Mouse (Mus musculus): ENCODE measurements around the gene Irak2. TPM values are rescaled to one million over a fixed set of nuclear protein-coding genes. Genes with fewer than 3 reads are reported as not detected.

The Irak2 gene
- polyA plus RNA-seq, 1 experiment from 2014 or later: 1.5 TPM

GRCm38 (mm10) chr6:113690400-113691083 is 52.3 kb downstream of the Irak2 start:
- WGBS: 17% methylated on average over 14 of the region's 14 CpGs
- no peak for ATAC-seq
- no peak overlapping the region for H3K4me2 ChIP-seq (ENCODE audit: low read length)

GRCm38 (mm10) chr6:113691084-113691462 is 52.8 kb downstream of the Irak2 start:
- Histone ChIP-seq H3K27ac (ENCODE audit: low read length) (no peak overlapping the region), H3K4me3 (replicated peaks; ENCODE audit: low read length) (no peak overlapping the region)

More at GRCm38 (mm10) chr6:113690400-113691083, 52.3 kb downstream of the Irak2 start:
- H3K4me1 ChIP-seq (replicated peaks; ENCODE audit: control insufficient read depth, insufficient read depth, low read length): no peaks in the 10 kb centered on the region
- H3K4me3 ChIP-seq (replicated peaks; ENCODE audit: low read length): no peak overlapping the region
- no peaks in the 10 kb centered on the region for H3K27me3 ChIP-seq (replicated peaks; ENCODE audit: control insufficient read depth, insufficient read depth, low read length)
- H3K9me3 ChIP-seq (ENCODE audit: control insufficient read depth, low read length): no peaks in the 10 kb centered on the region
- H3K9ac ChIP-seq (replicated peaks; ENCODE audit: low read depth, low read length): no peak overlapping the region
- H3K36me3 ChIP-seq (ENCODE audit: control insufficient read depth, insufficient read depth): no peaks in the 10 kb centered on the region
- no peak overlapping the region for H3K27ac ChIP-seq (ENCODE audit: low read length)

DNA sequence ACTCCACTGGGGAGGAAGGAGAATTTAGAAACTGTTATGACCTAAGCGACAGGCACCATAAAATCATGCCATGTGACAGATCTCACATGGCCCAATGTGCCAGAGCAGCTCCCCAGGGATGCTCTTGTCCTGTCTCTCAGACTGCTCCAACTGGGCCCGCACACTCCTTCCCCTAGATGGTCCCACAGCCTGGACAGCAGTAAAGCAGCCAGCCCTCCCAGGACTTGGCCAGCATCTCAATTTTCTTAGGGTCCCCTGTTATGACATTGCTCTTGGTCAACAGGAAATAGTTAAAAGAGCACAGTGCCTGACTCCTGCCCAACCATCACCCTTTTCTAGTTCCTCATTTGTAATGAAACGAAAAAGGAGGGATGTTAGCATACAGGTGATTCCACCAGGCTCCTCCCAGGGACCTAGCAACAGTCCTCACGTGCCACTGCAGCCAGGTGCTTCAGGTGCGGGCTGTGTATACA is 54.4 kb downstream of the Irak2 start:
- Histone ChIP-seq H3K9ac (replicated peaks; ENCODE audit: low read depth, low read length) (no peak overlapping the region), H3K4me3 (replicated peaks; ENCODE audit: low read length) (no peak overlapping the region), H3K9me3 (ENCODE audit: control insufficient read depth, low read length) (no peaks in the 10 kb centered on the region), H3K4me1 (replicated peaks; ENCODE audit: control insufficient read depth, insufficient read depth, low read length) (peaks cover 6% of the 10 kb centered on the region), H3K36me3 (ENCODE audit: control insufficient read depth, insufficient read depth) (no peaks in the 10 kb centered on the region), H3K27ac (ENCODE audit: low read length) (no peak overlapping the region), H3K4me2 (ENCODE audit: low read length) (no peak overlapping the region), H3K27me3 (replicated peaks; ENCODE audit: control insufficient read depth, insufficient read depth, low read length) (no peaks in the 10 kb centered on the region)
- no peak for ATAC-seq
- WGBS: 86% methylated on average over 5 of the region's 5 CpGs

More at GRCm38 (mm10) chr6:113691084-113691462, 52.8 kb downstream of the Irak2 start:
- Histone ChIP-seq H3K9me3 (ENCODE audit: control insufficient read depth, low read length) (no peaks in the 10 kb centered on the region), H3K9ac (replicated peaks; ENCODE audit: low read depth, low read length) (no peak overlapping the region), H3K27me3 (replicated peaks; ENCODE audit: control insufficient read depth, insufficient read depth, low read length) (no peaks in the 10 kb centered on the region), H3K4me1 (replicated peaks; ENCODE audit: control insufficient read depth, insufficient read depth, low read length) (peaks cover 3% of the 10 kb centered on the region; the same call in 1 of the 2 replicates), H3K4me2 (ENCODE audit: low read length) (no peak overlapping the region), H3K36me3 (ENCODE audit: control insufficient read depth, insufficient read depth) (no peaks in the 10 kb centered on the region)
- WGBS: 88% methylated on average over 4 of the region's 4 CpGs
- ATAC-seq: no peak

DNA sequence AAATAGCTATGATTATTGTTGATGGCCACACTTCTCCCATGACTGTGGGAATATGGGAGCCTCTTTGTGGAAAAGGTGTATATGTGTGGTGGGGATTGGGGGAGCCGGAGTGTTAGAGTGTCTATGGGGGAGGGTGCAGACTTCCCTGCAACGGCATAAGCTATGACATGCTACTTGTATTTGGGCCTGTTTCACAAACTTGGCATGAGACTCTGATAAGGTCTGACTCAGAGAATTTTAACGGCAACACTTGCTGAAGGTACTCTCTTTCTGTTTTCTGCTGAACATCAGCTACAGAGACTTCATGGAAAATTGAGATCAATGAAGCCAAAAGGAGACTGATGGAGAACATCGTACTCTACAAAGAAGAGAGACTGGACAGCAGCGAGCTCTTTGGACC is 55.1 kb downstream of the Irak2 start:
- Histone ChIP-seq H3K9me3 (ENCODE audit: control insufficient read depth, low read length) (no peaks in the 10 kb centered on the region), H3K4me3 (replicated peaks; ENCODE audit: low read length) (no peak overlapping the region)
- 95% methylated on average over 5 of the region's 5 CpGs for WGBS

GRCm38 (mm10) chr6:113695203-113695602 is 56.9 kb downstream of the Irak2 start:
- Histone ChIP-seq H3K36me3 (ENCODE audit: control insufficient read depth, insufficient read depth) (no peaks in the 10 kb centered on the region), H3K9me3 (ENCODE audit: control insufficient read depth, low read length) (no peaks in the 10 kb centered on the region), H3K4me3 (replicated peaks; ENCODE audit: low read length) (no peak overlapping the region), H3K4me1 (replicated peaks; ENCODE audit: control insufficient read depth, insufficient read depth, low read length) (peaks cover 22% of the 10 kb centered on the region), H3K27ac (ENCODE audit: low read length) (no peak overlapping the region), H3K4me2 (ENCODE audit: low read length) (no peak overlapping the region), H3K9ac (replicated peaks; ENCODE audit: low read depth, low read length) (no peak overlapping the region), H3K27me3 (replicated peaks; ENCODE audit: control insufficient read depth, insufficient read depth, low read length) (no peaks in the 10 kb centered on the region)
- no peak for ATAC-seq
- WGBS: 87% methylated on average over 1 of the region's 1 CpGs

More for the DNA sequence above, 55.1 kb downstream of the Irak2 start:
- H3K27me3 ChIP-seq (replicated peaks; ENCODE audit: control insufficient read depth, insufficient read depth, low read length): no peaks in the 10 kb centered on the region
- no peak overlapping the region for H3K4me2 ChIP-seq (ENCODE audit: low read length)
- ATAC-seq: no peak
- H3K4me1 ChIP-seq (replicated peaks; ENCODE audit: control insufficient read depth, insufficient read depth, low read length): peaks cover 13% of the 10 kb centered on the region
- no peak overlapping the region for H3K9ac ChIP-seq (replicated peaks; ENCODE audit: low read depth, low read length)
- H3K27ac ChIP-seq (ENCODE audit: low read length): no peak overlapping the region
- no peaks in the 10 kb centered on the region for H3K36me3 ChIP-seq (ENCODE audit: control insufficient read depth, insufficient read depth)

DNA sequence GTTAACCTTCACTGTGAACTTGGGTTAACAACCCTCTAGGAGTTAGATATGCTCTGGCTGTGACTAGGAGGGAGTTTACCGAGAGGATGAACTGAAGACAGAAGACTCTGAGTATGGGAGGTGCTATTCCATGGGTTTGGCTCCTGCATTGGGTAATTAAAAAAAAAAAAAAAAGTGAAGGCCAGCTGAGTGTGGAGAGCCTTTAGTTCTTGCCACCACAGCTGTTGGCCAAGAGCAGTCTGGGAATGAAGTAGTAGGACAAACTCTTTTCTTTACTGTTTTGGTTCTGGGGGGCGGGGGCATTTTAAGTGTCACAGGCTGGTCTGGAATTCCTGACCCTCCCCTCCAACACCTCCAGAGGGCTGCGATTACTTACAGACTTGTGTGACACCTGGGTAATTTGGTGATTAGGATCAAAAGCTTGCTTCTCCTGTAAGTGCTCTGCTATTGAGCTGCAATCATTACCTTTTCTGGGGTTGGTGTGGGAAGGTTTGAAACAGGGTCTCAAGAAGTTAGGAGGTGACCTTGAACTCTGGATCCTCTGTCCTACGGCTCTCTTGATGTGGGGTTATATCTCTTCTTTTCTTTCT is 57.6 kb downstream of the Irak2 start:
- H3K9me3 ChIP-seq (ENCODE audit: control insufficient read depth, low read length): no peaks in the 10 kb centered on the region
- H3K36me3 ChIP-seq (ENCODE audit: control insufficient read depth, insufficient read depth): no peaks in the 10 kb centered on the region
- H3K27me3 ChIP-seq (replicated peaks; ENCODE audit: control insufficient read depth, insufficient read depth, low read length): no peaks in the 10 kb centered on the region
- peak overlapping the region; percentile 70 for H3K27ac ChIP-seq (ENCODE audit: low read length)
- H3K4me2 ChIP-seq (ENCODE audit: low read length): peak overlapping the region; percentile 71
- peak overlapping the region; percentile 16; the same call in 1 of the 2 replicates for H3K9ac ChIP-seq (replicated peaks; ENCODE audit: low read depth, low read length)
- H3K4me3 ChIP-seq (replicated peaks; ENCODE audit: low read length): peak overlapping the region; percentile 88
- no peak for ATAC-seq
- 81% methylated on average over 4 of the region's 4 CpGs for WGBS
- H3K4me1 ChIP-seq (replicated peaks; ENCODE audit: control insufficient read depth, insufficient read depth, low read length): peaks cover 22% of the 10 kb centered on the region

DNA sequence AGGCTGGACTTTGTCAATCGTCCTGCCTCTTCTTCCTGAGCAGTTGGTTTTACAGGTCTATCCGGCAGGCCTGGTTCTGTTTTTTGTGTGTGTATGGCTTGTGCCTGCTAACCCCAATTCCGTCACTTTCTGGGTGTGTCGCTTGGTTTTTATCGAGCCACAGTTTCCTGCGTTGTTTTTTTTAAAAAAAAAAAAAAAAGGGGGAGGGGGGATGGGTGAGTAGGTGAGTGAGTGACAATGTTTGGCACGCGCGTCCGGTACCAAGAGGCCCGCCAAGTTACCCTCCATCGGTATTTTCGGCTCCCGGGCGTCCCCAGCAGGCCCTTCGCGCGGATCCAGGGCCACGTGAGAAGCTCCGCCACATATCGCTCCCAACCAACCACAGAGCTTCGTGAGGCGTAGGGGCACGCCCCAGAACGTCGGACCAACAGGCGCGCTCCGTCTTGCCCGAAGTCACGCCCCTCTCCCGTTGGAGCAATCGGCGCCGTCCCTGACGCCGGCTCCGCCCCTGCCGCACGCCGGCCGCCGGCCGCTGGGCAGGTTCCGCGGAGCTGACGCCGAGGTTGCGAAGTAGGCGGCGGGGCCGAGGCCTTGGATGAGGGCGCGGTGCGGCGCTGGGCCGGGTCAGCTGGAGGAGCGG is 58.4 kb downstream of the Irak2 start, which contains the start of gene Tatdn2:
Gene Tatdn2, plus strand, starts transcription at position 469 of the 640 bp plus-strand sequence.
- WGBS: under 1% methylated on average over 54 of the region's 58 CpGs
- Histone ChIP-seq H3K4me2 (ENCODE audit: low read length) (peak within 1 kb of the TSS; percentile 96), H3K4me3 (replicated peaks; ENCODE audit: low read length) (peak within 1 kb of the TSS; percentile 88), H3K36me3 (ENCODE audit: control insufficient read depth, insufficient read depth) (peaks cover 3% of the 10 kb centered on the region; the same call in 1 of the 2 replicates), H3K27me3 (replicated peaks; ENCODE audit: control insufficient read depth, insufficient read depth, low read length) (no peaks in the 10 kb centered on the region), H3K4me1 (replicated peaks; ENCODE audit: control insufficient read depth, insufficient read depth, low read length) (peaks cover 22% of the 10 kb centered on the region), H3K9me3 (ENCODE audit: control insufficient read depth, low read length) (no peaks in the 10 kb centered on the region), H3K27ac (ENCODE audit: low read length) (peak within 1 kb of the TSS; percentile 70), H3K9ac (replicated peaks; ENCODE audit: low read depth, low read length) (peak within 1 kb of the TSS; percentile 82)
- peak; percentile 100 for ATAC-seq

DNA sequence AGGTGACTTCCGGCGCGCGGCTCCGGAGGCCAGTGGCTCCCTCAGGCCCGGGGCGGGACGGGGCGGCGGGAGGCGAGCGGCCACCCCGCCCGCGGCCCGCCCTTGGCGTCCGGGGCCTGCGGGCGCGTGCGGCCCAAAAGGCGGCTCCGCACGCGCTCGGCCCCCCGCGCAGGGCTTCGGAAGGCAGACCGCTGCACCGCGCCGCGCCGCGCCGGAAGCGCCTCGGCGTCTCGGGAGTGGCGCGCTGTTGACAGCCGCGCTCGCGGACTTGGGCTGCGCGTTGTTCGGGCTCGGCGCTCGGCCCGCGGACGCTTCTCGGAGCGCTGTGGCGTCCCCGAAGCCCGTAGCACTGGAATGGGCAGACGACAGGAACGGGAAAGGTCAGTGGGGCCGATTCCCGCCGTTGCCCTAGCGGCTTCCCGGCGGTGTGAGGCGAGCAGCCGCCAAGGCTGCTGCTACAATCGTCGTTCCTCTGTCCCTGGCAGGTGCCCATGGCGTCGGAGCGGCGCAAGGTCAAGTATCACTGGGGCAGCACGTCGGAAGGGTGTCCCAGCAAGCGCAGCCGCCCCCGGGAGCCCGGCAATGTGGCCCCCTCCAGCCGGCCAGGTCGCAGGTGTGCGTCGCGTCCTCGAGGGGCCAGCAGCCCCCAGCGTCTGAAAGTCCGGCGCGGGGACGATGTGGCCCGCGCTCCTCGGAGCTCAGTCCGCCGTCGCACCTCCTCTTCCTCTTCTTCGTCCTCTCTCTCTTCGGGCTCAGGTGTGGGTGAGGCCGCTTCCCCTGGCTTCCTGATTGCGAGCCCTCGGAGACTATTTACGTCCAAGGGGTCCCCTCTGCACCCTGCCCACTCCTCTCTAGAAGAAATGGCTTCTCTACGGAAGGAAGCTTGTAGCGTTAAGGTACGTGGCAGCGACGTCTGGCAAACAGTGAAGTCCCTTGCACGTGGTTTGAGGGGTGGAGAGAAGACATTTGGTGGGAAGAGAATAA is 59.2 kb downstream of the Irak2 start:
- Histone ChIP-seq H3K27me3 (replicated peaks; ENCODE audit: control insufficient read depth, insufficient read depth, low read length) (no peaks in the 10 kb centered on the region), H3K4me2 (ENCODE audit: low read length) (peak overlapping the region; percentile 96), H3K4me1 (replicated peaks; ENCODE audit: control insufficient read depth, insufficient read depth, low read length) (peaks cover 22% of the 10 kb centered on the region), H3K9me3 (ENCODE audit: control insufficient read depth, low read length) (no peaks in the 10 kb centered on the region), H3K36me3 (ENCODE audit: control insufficient read depth, insufficient read depth) (peaks cover 6% of the 10 kb centered on the region; the same call in 1 of the 2 replicates), H3K27ac (ENCODE audit: low read length) (peak overlapping the region; percentile 63), H3K4me3 (replicated peaks; ENCODE audit: low read length) (peak overlapping the region; percentile 88), H3K9ac (replicated peaks; ENCODE audit: low read depth, low read length) (peak overlapping the region; percentile 82)
- under 1% methylated on average over 96 of the region's 113 CpGs for WGBS
- peak; percentile 64; the same call in 1 of the 2 replicates for ATAC-seq
